Mouse (Mus musculus): ENCODE measurements around the gene Sord. TPM values are rescaled to one million over a fixed set of nuclear protein-coding genes. Genes with fewer than 3 reads are reported as not detected.

The Sord gene
- polyA plus RNA-seq, 1 experiment from 2014 or later: 30.0 TPM

GRCm38 (mm10) chr2:122294916-122295315 lies 60.4 kb downstream of the Sord start:
- H3K27ac ChIP-seq (ENCODE audit: low read length): no peak overlapping the region
- H3K4me1 ChIP-seq (ENCODE audit: control insufficient read depth, insufficient read depth, low read length): peaks cover 8% of the 10 kb centered on the region; the same call in 1 of the 2 replicates
- peaks cover 35% of the 10 kb centered on the region for H3K27me3 ChIP-seq (ENCODE audit: control insufficient read depth, insufficient read depth, low read length)
- no peak overlapping the region for H3K4me2 ChIP-seq (replicated peaks; ENCODE audit: low read depth, low read length)
- no peaks in the 10 kb centered on the region for H3K9me3 ChIP-seq (ENCODE audit: control insufficient read depth, low read depth, low read length)
- 6% methylated on average over 7 of the region's 7 CpGs for WGBS
- no peak overlapping the region for H3K4me3 ChIP-seq (ENCODE audit: low read depth, low read length)
- ATAC-seq (ENCODE audit: insufficient number of reproducible peaks, insufficient read depth, low FRiP score, low read depth): no peak
- no peaks in the 10 kb centered on the region for H3K36me3 ChIP-seq (ENCODE audit: control insufficient read depth, insufficient read depth, low read length)
- no peak overlapping the region for H3K9ac ChIP-seq (replicated peaks; ENCODE audit: low read depth, low read length)

- Histone ChIP-seq H3K27ac (ENCODE audit: low read length) (no peak overlapping the region), H3K4me2 (replicated peaks; ENCODE audit: low read depth, low read length) (no peak overlapping the region), H3K4me3 (ENCODE audit: low read depth, low read length) (peak overlapping the region; percentile 1; the same call in 1 of the 2 replicates), H3K9me3 (ENCODE audit: control insufficient read depth, low read depth, low read length) (no peaks in the 10 kb centered on the region), H3K4me1 (ENCODE audit: control insufficient read depth, insufficient read depth, low read length) (peaks cover 15% of the 10 kb centered on the region; the same call in 1 of the 2 replicates), H3K9ac (replicated peaks; ENCODE audit: low read depth, low read length) (no peak overlapping the region), H3K36me3 (ENCODE audit: control insufficient read depth, insufficient read depth, low read length) (no peaks in the 10 kb centered on the region), H3K27me3 (ENCODE audit: control insufficient read depth, insufficient read depth, low read length) (peaks cover 57% of the 10 kb centered on the region)
- no peak for ATAC-seq (ENCODE audit: insufficient number of reproducible peaks, insufficient read depth, low FRiP score, low read depth)
- WGBS: 2% methylated on average over 35 of the region's 35 CpGs
These were observed 62.9 kb downstream of the Sord start for GRCm38 (mm10) chr2:122297271-122298095.

GRCm38 (mm10) chr2:122298096-122298499 lies 63.5 kb downstream of the Sord start, which contains the start of gene Duox2:
Gene Duox2, minus strand, starts transcription at chr2:122298449.
- H3K9me3 ChIP-seq (ENCODE audit: control insufficient read depth, low read depth, low read length): no peaks in the 10 kb centered on the region
- 3% methylated on average over 13 of the region's 13 CpGs for whole genome bisulfite sequencing

GRCm38 (mm10) chr2:122298596-122299490 lies 64.3 kb downstream of the Sord start, which contains the start of gene Duoxa2:
Gene Duoxa2, plus strand, starts transcription at chr2:122298900.
- under 1% methylated on average over 43 of the region's 43 CpGs for WGBS
- Histone ChIP-seq H3K4me3 (ENCODE audit: low read depth, low read length) (peak within 1 kb of the TSS; percentile 14), H3K36me3 (ENCODE audit: control insufficient read depth, insufficient read depth, low read length) (no peaks in the 10 kb centered on the region), H3K9me3 (ENCODE audit: control insufficient read depth, low read depth, low read length) (no peaks in the 10 kb centered on the region), H3K9ac (replicated peaks; ENCODE audit: low read depth, low read length) (no peak within 1 kb of the TSS), H3K27ac (ENCODE audit: low read length) (no peak within 1 kb of the TSS), H3K4me1 (ENCODE audit: control insufficient read depth, insufficient read depth, low read length) (peaks cover 15% of the 10 kb centered on the region; the same call in 1 of the 2 replicates), H3K27me3 (ENCODE audit: control insufficient read depth, insufficient read depth, low read length) (peaks cover 68% of the 10 kb centered on the region), H3K4me2 (replicated peaks; ENCODE audit: low read depth, low read length) (peak within 1 kb of the TSS; percentile 28)
- 0 out of 2 replicates have a peak, but pooled peaks have one; percentile 14 for ATAC-seq (ENCODE audit: insufficient number of reproducible peaks, insufficient read depth, low FRiP score, low read depth)

More at GRCm38 (mm10) chr2:122298096-122298499, 63.5 kb downstream of the Sord start, which contains the start of gene Duox2:
- no peak within 1 kb of the TSS for H3K27ac ChIP-seq (ENCODE audit: low read length)
- peaks cover 15% of the 10 kb centered on the region; the same call in 1 of the 2 replicates for H3K4me1 ChIP-seq (ENCODE audit: control insufficient read depth, insufficient read depth, low read length)
- peak within 1 kb of the TSS; percentile 14 for H3K4me3 ChIP-seq (ENCODE audit: low read depth, low read length)
- no peaks in the 10 kb centered on the region for H3K36me3 ChIP-seq (ENCODE audit: control insufficient read depth, insufficient read depth, low read length)
- ATAC-seq (ENCODE audit: insufficient number of reproducible peaks, insufficient read depth, low FRiP score, low read depth): no peak
- peaks cover 63% of the 10 kb centered on the region for H3K27me3 ChIP-seq (ENCODE audit: control insufficient read depth, insufficient read depth, low read length)
- no peak within 1 kb of the TSS for H3K9ac ChIP-seq (replicated peaks; ENCODE audit: low read depth, low read length)
- H3K4me2 ChIP-seq (replicated peaks; ENCODE audit: low read depth, low read length): peak within 1 kb of the TSS; percentile 28

- Histone ChIP-seq H3K4me3 (ENCODE audit: low read depth, low read length) (no peak overlapping the region), H3K36me3 (ENCODE audit: control insufficient read depth, insufficient read depth, low read length) (no peaks in the 10 kb centered on the region), H3K9ac (replicated peaks; ENCODE audit: low read depth, low read length) (no peak overlapping the region), H3K9me3 (ENCODE audit: control insufficient read depth, low read depth, low read length) (no peaks in the 10 kb centered on the region), H3K4me1 (ENCODE audit: control insufficient read depth, insufficient read depth, low read length) (peaks cover 15% of the 10 kb centered on the region; the same call in 1 of the 2 replicates), H3K27ac (ENCODE audit: low read length) (no peak overlapping the region), H3K4me2 (replicated peaks; ENCODE audit: low read depth, low read length) (no peak overlapping the region), H3K27me3 (ENCODE audit: control insufficient read depth, insufficient read depth, low read length) (peaks cover 68% of the 10 kb centered on the region)
- no peak for ATAC-seq (ENCODE audit: insufficient number of reproducible peaks, insufficient read depth, low FRiP score, low read depth)
- WGBS: 11% methylated on average over 14 of the region's 14 CpGs
These were observed 65.5 kb downstream of the Sord start for GRCm38 (mm10) chr2:122299911-122300655.

- no peaks in the 10 kb centered on the region for H3K36me3 ChIP-seq (ENCODE audit: control insufficient read depth, insufficient read depth, low read length)
- H3K27ac ChIP-seq (ENCODE audit: low read length): no peak overlapping the region
- no peaks in the 10 kb centered on the region for H3K9me3 ChIP-seq (ENCODE audit: control insufficient read depth, low read depth, low read length)
- no peak overlapping the region for H3K9ac ChIP-seq (replicated peaks; ENCODE audit: low read depth, low read length)
- H3K4me3 ChIP-seq (ENCODE audit: low read depth, low read length): no peak overlapping the region
- H3K27me3 ChIP-seq (ENCODE audit: control insufficient read depth, insufficient read depth, low read length): peaks cover 65% of the 10 kb centered on the region
- peaks cover 15% of the 10 kb centered on the region; the same call in 1 of the 2 replicates for H3K4me1 ChIP-seq (ENCODE audit: control insufficient read depth, insufficient read depth, low read length)
- no peak overlapping the region for H3K4me2 ChIP-seq (replicated peaks; ENCODE audit: low read depth, low read length)
- ATAC-seq (ENCODE audit: insufficient number of reproducible peaks, insufficient read depth, low FRiP score, low read depth): no peak
- 8% methylated on average over 14 of the region's 14 CpGs for WGBS
These were observed 66.1 kb downstream of the Sord start for GRCm38 (mm10) chr2:122300656-122301020.

- no peak overlapping the region for H3K9ac ChIP-seq (replicated peaks; ENCODE audit: low read depth, low read length)
- no peak for ATAC-seq (ENCODE audit: insufficient number of reproducible peaks, insufficient read depth, low FRiP score, low read depth)
- H3K36me3 ChIP-seq (ENCODE audit: control insufficient read depth, insufficient read depth, low read length): no peaks in the 10 kb centered on the region
- peak overlapping the region; percentile 24 for H3K4me3 ChIP-seq (ENCODE audit: low read depth, low read length)
- under 1% methylated on average over 48 of the region's 48 CpGs for WGBS
- H3K27ac ChIP-seq (ENCODE audit: low read length): no peak overlapping the region
- H3K9me3 ChIP-seq (ENCODE audit: control insufficient read depth, low read depth, low read length): no peaks in the 10 kb centered on the region
- peaks cover 15% of the 10 kb centered on the region; the same call in 1 of the 2 replicates for H3K4me1 ChIP-seq (ENCODE audit: control insufficient read depth, insufficient read depth, low read length)
- H3K27me3 ChIP-seq (ENCODE audit: control insufficient read depth, insufficient read depth, low read length): peaks cover 65% of the 10 kb centered on the region
- peak overlapping the region; percentile 66 for H3K4me2 ChIP-seq (replicated peaks; ENCODE audit: low read depth, low read length)
These were observed 66.8 kb downstream of the Sord start for GRCm38 (mm10) chr2:122301081-122301920.
